Mouse (Mus musculus): ENCODE data around the gene Pstpip1.

The Pstpip1 gene

DNA sequence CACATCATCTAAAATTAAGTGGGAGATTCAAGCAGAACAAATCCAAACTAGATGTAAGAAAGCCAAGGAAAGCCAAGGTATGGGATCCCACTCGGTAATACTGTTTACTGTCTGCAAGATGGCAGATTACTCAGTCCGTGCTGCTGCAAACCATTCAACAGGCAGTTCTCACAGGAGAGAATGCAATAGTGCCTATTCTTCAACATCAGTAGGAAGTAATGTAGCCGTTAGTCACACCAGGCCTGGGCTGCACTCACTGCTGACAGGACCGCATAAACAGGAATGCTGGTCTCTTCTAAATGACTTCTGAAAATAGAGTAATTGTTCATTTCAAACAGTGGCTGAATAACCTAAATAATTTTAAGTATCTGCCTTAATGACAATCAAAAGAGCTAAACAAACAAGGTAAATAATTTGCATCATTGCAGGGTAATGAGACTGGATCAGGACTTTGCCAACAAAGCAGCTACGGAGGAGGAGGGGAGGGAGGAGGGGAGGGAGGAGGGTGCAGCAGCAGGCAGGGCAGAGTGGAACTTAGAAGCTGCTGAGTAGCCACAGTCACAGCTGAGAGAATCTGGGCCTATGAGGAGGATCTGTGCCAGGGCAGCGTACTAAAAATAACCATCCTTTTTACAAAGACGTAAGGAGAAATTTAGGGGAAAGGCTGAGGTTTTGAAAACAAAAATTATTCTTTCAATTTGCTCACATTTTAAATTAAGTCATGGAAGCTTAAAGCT is 62.2 kb downstream of the Pstpip1 start:
- no peak for DNase-seq (ENCODE audit: low read depth)

GRCm38 (mm10) chr9:56152482-56153007 is 62.8 kb downstream of the Pstpip1 start:
- DNase-seq (ENCODE audit: low read depth): peak; percentile 55

- no peak for DNase-seq (ENCODE audit: low read depth)
Measured at GRCm38 (mm10) chr9:56154572-56154971, 64.8 kb downstream of the Pstpip1 start.

- DNase-seq (ENCODE audit: low read depth): no peak
Measured at GRCm38 (mm10) chr9:56158077-56158476, 68.3 kb downstream of the Pstpip1 start.

DNA sequence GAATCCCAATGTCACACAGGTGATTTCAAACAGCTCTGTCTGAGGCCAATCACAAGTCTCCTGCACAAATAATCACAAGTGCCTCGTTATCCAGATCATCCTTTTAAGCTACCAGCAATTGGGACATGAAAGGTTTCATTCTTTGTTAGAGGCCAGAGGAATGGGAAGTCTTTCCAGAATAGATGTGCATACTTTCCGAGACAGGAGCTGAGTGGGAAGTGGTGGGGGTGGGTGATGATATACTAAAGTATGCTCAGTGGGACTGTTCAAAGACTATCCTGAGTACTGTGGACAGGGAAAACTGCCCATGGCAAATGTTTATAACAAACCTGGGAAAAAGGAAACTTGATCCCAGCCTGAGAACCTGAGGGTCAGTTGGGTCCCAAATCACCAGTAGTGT is 69.7 kb downstream of the Pstpip1 start:
- DNase-seq (ENCODE audit: low read depth): no peak

- DNase-seq (ENCODE audit: low read depth): peak; percentile 89
Measured at GRCm38 (mm10) chr9:56160341-56161141, 70.8 kb downstream of the Pstpip1 start.

DNA sequence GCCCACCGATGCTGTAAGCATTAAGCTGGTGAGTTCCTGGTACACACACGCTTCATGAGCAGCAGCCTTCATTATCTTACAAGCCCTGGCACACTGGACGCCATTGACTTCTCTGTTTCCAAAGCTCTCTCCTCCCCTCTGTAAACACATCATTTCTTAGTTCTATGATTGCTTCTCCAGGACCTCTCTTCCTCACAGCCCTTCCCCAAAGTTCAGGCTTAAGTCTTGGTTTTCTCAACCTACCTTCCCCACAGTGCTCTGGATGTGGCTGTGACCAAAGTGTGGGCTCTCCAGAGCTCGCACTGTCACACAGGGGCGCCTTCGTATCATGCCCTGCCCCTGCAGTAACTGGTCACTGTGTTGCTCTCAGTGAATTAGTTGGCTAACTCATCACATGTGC is 75.6 kb downstream of the Pstpip1 start, which contains the start of gene Tspan3:
TSS of gene Tspan3 (minus strand) at position 101 of the 400 bp plus-strand sequence.
- DNase-seq (ENCODE audit: low read depth): no peak

DNA sequence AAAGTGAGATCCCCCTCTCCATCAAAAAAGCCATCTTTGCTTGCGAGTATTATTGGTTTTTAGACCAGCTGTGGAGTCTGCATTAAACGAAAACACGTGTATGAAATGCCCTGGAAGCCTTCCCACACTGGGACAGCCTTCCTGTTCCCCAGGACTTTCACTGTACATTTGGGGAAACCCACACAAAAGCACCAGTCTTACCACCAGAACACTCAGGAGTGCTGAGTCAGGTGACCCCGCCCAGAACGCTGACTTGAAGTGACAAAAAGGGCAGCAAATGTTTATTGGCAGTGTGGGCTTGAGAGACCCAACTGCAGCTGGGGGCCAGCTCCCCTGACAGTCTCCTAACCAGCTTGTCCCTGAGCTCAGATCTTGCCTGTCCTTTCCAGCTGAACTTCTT is 76.4 kb downstream of the Pstpip1 start:
- peak; percentile 29 for DNase-seq (ENCODE audit: low read depth)

DNA sequence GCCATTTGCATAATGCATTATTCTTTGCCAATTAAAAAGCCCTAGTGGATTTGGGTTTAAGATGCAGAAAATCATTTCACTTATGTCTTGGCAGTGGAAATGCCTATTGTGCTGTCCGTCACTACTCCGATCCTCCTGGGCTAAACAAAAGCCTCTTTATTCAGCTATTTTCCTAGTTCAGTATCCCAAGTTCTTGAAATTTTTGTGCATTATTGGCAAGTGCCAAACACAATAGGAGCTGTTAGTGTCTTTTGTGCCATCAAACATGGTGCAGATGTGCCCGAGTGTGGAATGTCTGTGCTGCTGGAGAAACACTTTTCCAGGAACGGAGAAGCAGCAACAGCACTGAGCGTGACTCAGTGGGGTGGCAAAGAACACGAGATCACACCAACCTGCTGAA is 77.9 kb downstream of the Pstpip1 start:
- no peak for DNase-seq (ENCODE audit: low read depth)

- no peak for DNase-seq (ENCODE audit: low read depth)
Measured at GRCm38 (mm10) chr9:56175316-56175715, 85.6 kb downstream of the Pstpip1 start.

GRCm38 (mm10) chr9:56177354-56177753 is 87.6 kb downstream of the Pstpip1 start:
- DNase-seq (ENCODE audit: low read depth): no peak
